Mouse (Mus musculus) heart, postnatal 0 days (tissue): ENCODE results near the gene Mybpc3.

ENCODE experiments used
- CTCF ChIP-seq: IDR thresholded peaks from 2 replicates; pipeline ENCODE4 v1.5.1; 2016; ENCODE audit warnings: antibody characterized with exemption, control low read depth, low read depth
- EP300 ChIP-seq: IDR thresholded peaks from 2 replicates; pipeline ENCODE4 v1.6.1; 2016; ENCODE audit warnings: antibody characterized with exemption, low read depth

GRCm38 (mm10) chr2:91160591-91160990, 42.6 kb downstream of the Mybpc3 start:
- TF ChIP-seq CTCF, result no peak
- TF ChIP-seq EP300, result no peak; the same call in 1 of the 2 replicates
